Mouse (Mus musculus) heart, embryonic 16.5 days (tissue): ENCODE results near the gene Trpm2. TPM values are rescaled to one million over a fixed set of nuclear protein-coding genes. Genes with fewer than 3 reads are reported as not detected.

ENCODE experiments used
- ATAC-seq: fragments of 200-750 bp; cut with Nextera tagmentation; replicated peaks from 2 replicates; pipeline ENCODE4 v1.8.0; 2017; ENCODE audit warnings: moderate number of reproducible peaks; ENCODE audit not compliant: insufficient read depth, low FRiP score; ENCODE audit errors: extremely low read depth
- H3K27ac ChIP-seq: fragments of 300-500 bp; sonication (generic); 2 replicates; pipeline ENCODE4 v1.5.1; 2014; ENCODE audit warnings: mild to moderate bottlenecking, low read length, control low read depth, moderate library complexity
- H3K27me3 ChIP-seq: fragments of 300-500 bp; sonication (generic); 2 replicates; pipeline ENCODE4 v1.6.1; 2014; ENCODE audit warnings: low read length, mixed read lengths; ENCODE audit not compliant: control insufficient read depth, insufficient read depth
- H3K36me3 ChIP-seq: fragments of 300-500 bp; sonication (generic); 2 replicates; pipeline ENCODE4 v1.6.1; 2014; ENCODE audit not compliant: control insufficient read depth, insufficient read depth
- H3K4me1 ChIP-seq: fragments of 300-500 bp; sonication (generic); 2 replicates; pipeline ENCODE4 v1.6.1; 2014; ENCODE audit warnings: low read length, mixed read lengths; ENCODE audit not compliant: control insufficient read depth, insufficient read depth
- H3K4me2 ChIP-seq: fragments of 300-500 bp; sonication (generic); 2 replicates; pipeline ENCODE4 v1.6.1; 2014; ENCODE audit warnings: low read depth, mild to moderate bottlenecking, control low read depth, low read length
- H3K4me3 ChIP-seq: fragments of 300-500 bp; sonication (generic); 2 replicates; pipeline ENCODE4 v1.5.1; 2014; ENCODE audit warnings: mild to moderate bottlenecking, control low read depth, low read length
- H3K9ac ChIP-seq: fragments of 300-500 bp; sonication (generic); 2 replicates; pipeline ENCODE4 v1.6.1; 2014; ENCODE audit warnings: low read length, control low read depth
- H3K9me3 ChIP-seq: fragments of 300-500 bp; sonication (generic); replicated peaks from 2 replicates; pipeline ENCODE4 v1.6.1; 2016; ENCODE audit warnings: low read length; ENCODE audit not compliant: control insufficient read depth
- WGBS: fragments of 180-500 bp; shearing (Covaris S2); extraction: QIAGEN DNeasy Blood & Tissue Kit; methylation state at CpG from one replicate; pipeline ENCODE4 v1.1.7; 2014; 5-methylcytosine and 5-hydroxymethylcytosine counted together
- polyA plus RNA-seq: library from polyadenylated mRNA; unstranded; fragments of >200 nt; fragmentation: Nextera tagmentation; extraction: Ambion mirVana; gene quantifications from 2 replicates; pipeline ENCODE4 v1.2.1, GENCODE M21; 2015

Gene Trpm2
- polyA plus RNA-seq, 1 experiment from 2014 or later, result 3.4 TPM

DNA sequence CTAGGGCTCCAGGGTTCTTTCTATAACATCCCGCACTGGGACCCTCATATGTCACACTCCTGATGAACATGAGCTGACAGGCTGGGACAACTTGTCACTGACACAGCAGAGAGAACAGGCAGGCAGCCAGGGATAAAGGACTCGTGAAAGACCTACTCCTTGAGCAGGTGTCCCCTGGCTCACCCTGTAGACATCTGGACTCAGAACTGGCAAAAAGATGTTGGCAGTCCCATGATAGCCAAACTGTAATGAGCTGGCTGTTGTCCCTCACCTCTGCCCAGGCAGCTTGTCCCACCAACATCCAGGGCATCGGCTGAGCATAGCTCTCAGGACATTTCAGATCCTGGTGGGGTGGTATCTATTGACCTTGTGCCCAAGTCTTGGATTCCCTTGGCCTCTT, 25.3 kb upstream of the Trpm2 start:
- Histone ChIP-seq H3K4me1 (no peaks in the 10 kb centered on the region), H3K4me2 (no peak overlapping the region), H3K36me3 (peaks cover 67% of the 10 kb centered on the region), H3K9ac (no peak overlapping the region), H3K27ac (no peak overlapping the region), H3K27me3 (no peaks in the 10 kb centered on the region), H3K9me3 (no peaks in the 10 kb centered on the region), H3K4me3 (no peak overlapping the region)
- 72% methylated on average over 3 of the region's 3 CpGs for WGBS
- ATAC-seq, result no peak

DNA sequence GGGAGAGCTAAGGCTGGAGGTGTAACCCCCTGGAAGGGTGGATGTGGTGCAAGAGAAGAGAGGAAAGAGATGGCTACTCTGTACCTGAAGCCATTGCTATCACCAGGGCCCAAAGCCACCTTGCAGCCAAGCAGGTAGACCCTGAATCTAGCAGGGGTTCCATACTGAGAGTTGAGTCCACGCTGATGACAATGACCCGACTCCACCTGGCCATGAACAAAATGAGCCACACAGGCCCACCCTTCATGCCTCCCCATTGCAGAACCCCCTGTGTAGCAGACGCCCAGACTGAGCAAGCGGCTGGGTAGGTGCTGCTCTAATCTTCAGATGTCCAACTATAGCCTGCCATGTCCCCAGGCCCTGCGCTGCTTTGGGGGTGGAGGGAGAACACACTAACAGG, 15.4 kb upstream of the Trpm2 start:
- WGBS, result 63% methylated on average over 5 of the region's 5 CpGs
- no peak overlapping the region for H3K4me2 ChIP-seq
- ATAC-seq, result no peak
- H3K9me3 ChIP-seq, result no peaks in the 10 kb centered on the region
- no peaks in the 10 kb centered on the region for H3K27me3 ChIP-seq
- no peak overlapping the region for H3K9ac ChIP-seq
- H3K27ac ChIP-seq, result no peak overlapping the region
- H3K4me1 ChIP-seq, result 0 out of 2 replicates have a peak, but pooled peaks cover 2% of the 10 kb centered on the region
- H3K4me3 ChIP-seq, result no peak overlapping the region
- H3K36me3 ChIP-seq, result peaks cover 30% of the 10 kb centered on the region

GRCm38 (mm10) chr10:77984660-77985059, 14.3 kb upstream of the Trpm2 start:
- Histone ChIP-seq H3K9me3 (no peaks in the 10 kb centered on the region), H3K4me3 (no peak overlapping the region), H3K4me2 (no peak overlapping the region), H3K36me3 (peaks cover 19% of the 10 kb centered on the region), H3K27me3 (no peaks in the 10 kb centered on the region), H3K27ac (no peak overlapping the region), H3K9ac (no peak overlapping the region), H3K4me1 (0 out of 2 replicates have a peak, but pooled peaks cover 2% of the 10 kb centered on the region)
- 0% methylated on average over 4 of the region's 4 CpGs for WGBS
- peak; percentile 71 for ATAC-seq

GRCm38 (mm10) chr10:77978351-77979350, 8.3 kb upstream of the Trpm2 start, which contains the start of gene 1810043G02Rik:
Gene 1810043G02Rik, plus strand, starts transcription at chr10:77978524.
- H3K36me3 ChIP-seq, result no peaks in the 10 kb centered on the region
- H3K27ac ChIP-seq, result peak within 1 kb of the TSS; percentile 48; the same call in 1 of the 2 replicates
- H3K4me2 ChIP-seq, result peak within 1 kb of the TSS; percentile 84
- no peaks in the 10 kb centered on the region for H3K27me3 ChIP-seq
- H3K9ac ChIP-seq, result peak within 1 kb of the TSS; percentile 87
- H3K9me3 ChIP-seq, result no peaks in the 10 kb centered on the region
- 2% methylated on average over 56 of the region's 57 CpGs for WGBS
- peak; percentile 97 for ATAC-seq
- peaks cover 3% of the 10 kb centered on the region; the same call in 1 of the 2 replicates for H3K4me1 ChIP-seq
- peak within 1 kb of the TSS; percentile 67 for H3K4me3 ChIP-seq

DNA sequence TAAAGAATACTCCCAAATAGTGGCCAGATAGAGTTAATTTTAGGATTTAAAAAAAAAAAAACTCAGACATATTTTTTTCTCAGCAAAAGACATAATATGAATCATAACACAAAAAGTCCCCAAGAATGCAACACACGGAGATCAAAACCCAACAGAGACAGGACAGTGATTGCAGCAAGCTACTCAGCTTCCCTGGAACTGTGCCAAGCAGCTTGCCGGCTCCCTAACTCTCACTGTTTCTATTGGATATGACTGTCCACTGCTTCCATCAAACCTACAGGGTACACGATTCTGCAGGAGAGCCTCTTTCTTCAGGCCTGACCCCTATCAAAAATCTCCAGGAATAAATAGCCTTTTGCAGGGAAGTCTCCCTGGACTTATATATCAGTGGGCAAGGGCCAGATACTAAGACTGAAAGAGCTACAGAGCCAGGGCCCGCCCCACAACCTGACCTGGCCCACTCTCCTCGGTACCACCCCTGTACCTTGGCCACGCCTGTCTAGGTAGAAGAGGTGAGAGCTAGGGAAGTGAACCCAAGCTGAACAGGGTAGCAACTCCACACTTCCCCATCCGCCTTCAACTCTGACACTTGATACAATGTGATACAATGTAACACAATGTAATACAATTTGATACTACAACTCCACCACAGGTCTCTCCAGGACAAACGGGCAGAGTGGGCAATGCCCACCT, 6.2 kb upstream of the Trpm2 start:
- Histone ChIP-seq H3K9me3 (0 out of 2 replicates have a peak, but pooled peaks cover 2% of the 10 kb centered on the region), H3K4me2 (no peak overlapping the region), H3K4me3 (no peak overlapping the region), H3K27ac (no peak overlapping the region), H3K4me1 (peaks cover 3% of the 10 kb centered on the region; the same call in 1 of the 2 replicates), H3K9ac (no peak overlapping the region), H3K27me3 (no peaks in the 10 kb centered on the region), H3K36me3 (no peaks in the 10 kb centered on the region)
- 59% methylated on average over 8 of the region's 8 CpGs for WGBS
- no peak for ATAC-seq

- Histone ChIP-seq H3K27ac (no peak overlapping the region), H3K9me3 (0 out of 2 replicates have a peak, but pooled peaks cover 2% of the 10 kb centered on the region), H3K4me3 (no peak overlapping the region), H3K36me3 (no peaks in the 10 kb centered on the region), H3K4me1 (peaks cover 3% of the 10 kb centered on the region; the same call in 1 of the 2 replicates), H3K4me2 (no peak overlapping the region), H3K9ac (no peak overlapping the region), H3K27me3 (peaks cover under 1% of the 10 kb centered on the region; the same call in 1 of the 2 replicates)
- no peak for ATAC-seq
- 8% methylated on average over 4 of the region's 4 CpGs for WGBS
These were observed 5.3 kb upstream of the Trpm2 start for GRCm38 (mm10) chr10:77975653-77976052.

- H3K36me3 ChIP-seq, result no peaks in the 10 kb centered on the region
- 54% methylated on average over 5 of the region's 5 CpGs for WGBS
- no peak overlapping the region for H3K9ac ChIP-seq
- no peak for ATAC-seq
- H3K4me1 ChIP-seq, result peaks cover 3% of the 10 kb centered on the region; the same call in 1 of the 2 replicates
- no peak overlapping the region for H3K4me3 ChIP-seq
- peaks cover 9% of the 10 kb centered on the region for H3K27me3 ChIP-seq
- no peak overlapping the region for H3K27ac ChIP-seq
- 0 out of 2 replicates have a peak, but pooled peaks cover 2% of the 10 kb centered on the region for H3K9me3 ChIP-seq
- no peak overlapping the region for H3K4me2 ChIP-seq
These were observed 4.4 kb upstream of the Trpm2 start for GRCm38 (mm10) chr10:77974811-77975210.

GRCm38 (mm10) chr10:77974323-77974722, 4.0 kb upstream of the Trpm2 start:
- 66% methylated on average over 5 of the region's 5 CpGs for WGBS
- Histone ChIP-seq H3K4me3 (no peak overlapping the region), H3K27ac (no peak overlapping the region), H3K27me3 (peaks cover 10% of the 10 kb centered on the region), H3K4me1 (peaks cover 3% of the 10 kb centered on the region; the same call in 1 of the 2 replicates), H3K9ac (no peak overlapping the region), H3K9me3 (0 out of 2 replicates have a peak, but pooled peaks cover 2% of the 10 kb centered on the region), H3K36me3 (no peaks in the 10 kb centered on the region), H3K4me2 (no peak overlapping the region)
- ATAC-seq, result no peak
